Mouse (Mus musculus): ENCODE data around the gene Adipoq. TPM values are rescaled to one million over a fixed set of nuclear protein-coding genes. Genes with fewer than 3 reads are reported as not detected.

The Adipoq gene
- polyA plus RNA-seq, 1 experiment = not detected

DNA sequence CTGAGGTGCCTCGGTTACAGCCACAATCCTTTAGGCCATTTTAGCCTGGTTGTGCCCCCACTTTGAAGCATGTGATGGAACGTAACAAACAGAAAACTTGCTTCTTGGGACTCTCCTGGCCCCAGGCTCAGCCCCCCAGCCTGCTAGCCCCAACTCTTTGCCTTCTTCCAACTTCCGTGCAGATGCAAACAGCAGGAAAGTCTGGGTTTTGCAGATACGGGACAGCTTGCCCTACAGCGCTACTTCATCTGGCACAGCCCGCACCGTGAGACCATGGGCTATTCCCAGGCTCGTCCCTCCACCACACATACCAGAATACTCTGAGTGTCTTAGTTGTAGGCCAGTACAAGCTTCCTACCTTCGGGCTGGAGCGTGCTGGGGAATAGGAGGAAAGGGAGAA is 45.7 kb upstream of the Adipoq start:
- Histone ChIP-seq H3K36me3 (ENCODE audit: control insufficient read depth, insufficient read depth) (no peaks in the 10 kb centered on the region), H3K4me3 (ENCODE audit: insufficient read depth, poor library complexity, severe bottlenecking) (no peak overlapping the region), H3K27me3 (ENCODE audit: control insufficient read depth, insufficient read depth, insufficient read length) (no peaks in the 10 kb centered on the region), H3ac (ENCODE audit: control insufficient read depth, insufficient read length, low read depth) (no peak overlapping the region), H3K79me3 (ENCODE audit: low read depth) (no peaks in the 10 kb centered on the region), H3K79me2 (ENCODE audit: control insufficient read depth, insufficient read depth) (no peaks in the 10 kb centered on the region)
- TF ChIP-seq CTCF (IDR thresholded peaks at IDR 0.05; ENCODE audit: control insufficient read depth, insufficient read depth, insufficient read length) = no peak
- no peak for TF ChIP-seq MYOG (IDR thresholded peaks at IDR 0.05; ENCODE audit: control insufficient read depth, extremely low read depth, insufficient read length)
- no peak for TF ChIP-seq MAX (IDR thresholded peaks at IDR 0.05)
- TF ChIP-seq USF1 (IDR thresholded peaks at IDR 0.05; ENCODE audit: low read depth) = no peak
- TF ChIP-seq MYOD1 (IDR thresholded peaks at IDR 0.05; ENCODE audit: control insufficient read depth, insufficient read length, low read depth) = no peak
- TF ChIP-seq FOSL1 (IDR thresholded peaks at IDR 0.05; ENCODE audit: insufficient read depth, low read length, poor library complexity, severe bottlenecking) = no peak

DNA sequence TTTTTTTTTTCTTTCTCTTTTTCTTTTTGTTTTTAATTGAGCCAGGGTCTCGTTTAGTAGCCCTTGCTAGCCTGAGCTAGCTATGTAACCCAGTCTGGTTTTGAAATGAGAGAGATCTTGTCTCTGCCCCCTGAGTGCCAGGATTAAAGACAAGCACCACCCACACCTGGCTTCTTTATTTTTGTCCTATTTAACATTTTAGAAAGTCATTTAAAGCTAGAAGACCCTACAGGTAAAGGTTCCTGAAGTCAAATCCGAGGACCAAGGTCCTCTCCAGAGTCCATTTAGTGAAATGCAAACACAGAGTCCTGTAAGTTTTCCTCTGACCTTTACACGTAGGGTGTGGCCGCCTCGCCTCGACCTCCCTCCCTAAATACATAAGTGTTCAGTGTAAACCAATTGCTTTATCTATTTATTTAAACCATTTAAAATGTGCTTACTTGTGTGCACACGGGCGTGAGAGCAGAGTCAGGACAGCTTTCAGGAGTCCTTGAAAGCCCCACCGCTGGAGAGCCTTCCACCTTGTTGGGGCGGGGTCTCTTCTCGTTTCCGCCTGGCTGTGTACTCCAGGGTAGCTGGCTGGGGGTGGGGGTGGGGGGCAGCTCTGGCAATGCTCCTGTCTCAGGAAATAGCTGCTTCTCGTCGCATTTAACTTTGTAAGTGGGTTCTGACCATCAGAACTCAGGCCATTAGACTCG is 43.8 kb upstream of the Adipoq start:
- TF ChIP-seq CEBPB (IDR thresholded peaks at IDR 0.05; ENCODE audit: low read depth) (no peak), MYOG (IDR thresholded peaks at IDR 0.05; ENCODE audit: control insufficient read depth, extremely low read depth, insufficient read length) (no peak), MYOD1 (IDR thresholded peaks at IDR 0.05; ENCODE audit: control insufficient read depth, insufficient read length, low read depth) (no peak), CTCF (IDR thresholded peaks at IDR 0.05; ENCODE audit: control insufficient read depth, insufficient read depth, insufficient read length) (no peak), MAX (IDR thresholded peaks at IDR 0.05) (no peak), USF1 (IDR thresholded peaks at IDR 0.05; ENCODE audit: low read depth) (no peak), FOSL1 (IDR thresholded peaks at IDR 0.05; ENCODE audit: insufficient read depth, low read length, poor library complexity, severe bottlenecking) (no peak)
- Histone ChIP-seq H3K4me3 (ENCODE audit: insufficient read depth, poor library complexity, severe bottlenecking) (no peak overlapping the region), H3K36me3 (ENCODE audit: control insufficient read depth, insufficient read depth) (no peaks in the 10 kb centered on the region)

DNA sequence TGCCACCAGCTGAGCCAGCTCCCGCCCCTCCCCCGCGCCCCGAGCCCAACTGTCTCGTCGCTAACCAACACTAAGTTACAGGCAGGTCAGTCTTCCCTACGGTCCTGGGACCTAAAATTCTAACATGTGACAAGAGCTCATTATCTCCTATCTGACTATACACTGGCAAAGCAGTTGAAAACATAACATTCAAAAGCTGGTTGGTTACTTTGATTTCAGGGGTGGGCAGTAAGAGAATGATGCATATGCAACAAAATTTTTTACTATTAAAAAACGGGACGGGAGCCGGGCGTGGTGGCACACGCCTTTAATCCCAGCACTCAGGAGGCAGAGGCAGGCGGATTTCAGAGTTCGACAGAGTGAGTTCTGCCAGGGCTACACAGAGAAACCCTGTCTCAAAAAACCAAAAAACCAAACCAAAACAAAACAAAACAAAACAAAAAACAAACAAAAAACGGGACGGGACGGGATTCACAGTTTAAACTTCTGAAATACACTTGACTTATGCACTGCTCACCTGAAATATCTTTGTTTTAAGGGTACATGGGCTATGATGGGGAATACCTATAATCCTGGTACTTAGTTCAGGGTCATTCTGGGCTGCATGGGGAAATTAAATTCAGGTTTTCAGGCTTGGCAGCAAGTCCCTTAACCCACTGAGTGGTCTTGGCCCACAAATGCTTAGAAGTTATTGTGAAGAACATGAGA is 43.1 kb upstream of the Adipoq start:
- H3ac ChIP-seq (ENCODE audit: control insufficient read depth, insufficient read length, low read depth) = no peak overlapping the region
- no peak overlapping the region for H3K4me3 ChIP-seq (ENCODE audit: insufficient read depth, poor library complexity, severe bottlenecking)
- peaks cover 6% of the 10 kb centered on the region for H3K79me3 ChIP-seq (ENCODE audit: low read depth)
- H3K27me3 ChIP-seq (ENCODE audit: control insufficient read depth, insufficient read depth, insufficient read length) = no peaks in the 10 kb centered on the region
- no peaks in the 10 kb centered on the region for H3K36me3 ChIP-seq (ENCODE audit: control insufficient read depth, insufficient read depth)
- TF ChIP-seq USF1 (IDR thresholded peaks at IDR 0.05; ENCODE audit: low read depth) (no peak), FOSL1 (IDR thresholded peaks at IDR 0.05; ENCODE audit: insufficient read depth, low read length, poor library complexity, severe bottlenecking) (no peak), MAX (IDR thresholded peaks at IDR 0.05) (no peak), MYOD1 (IDR thresholded peaks at IDR 0.05; ENCODE audit: control insufficient read depth, insufficient read length, low read depth) (no peak), CTCF (IDR thresholded peaks at IDR 0.05; ENCODE audit: control insufficient read depth, insufficient read depth, insufficient read length) (no peak), CEBPB (IDR thresholded peaks at IDR 0.05; ENCODE audit: low read depth) (no peak), MYOG (IDR thresholded peaks at IDR 0.05; ENCODE audit: control insufficient read depth, extremely low read depth, insufficient read length) (no peak)
- H3K79me2 ChIP-seq (ENCODE audit: control insufficient read depth, insufficient read depth) = peaks cover 8% of the 10 kb centered on the region

More for the DNA sequence above, 43.8 kb upstream of the Adipoq start:
- H3ac ChIP-seq (ENCODE audit: control insufficient read depth, insufficient read length, low read depth) = no peak overlapping the region
- H3K79me2 ChIP-seq (ENCODE audit: control insufficient read depth, insufficient read depth) = peaks cover 1% of the 10 kb centered on the region
- H3K27me3 ChIP-seq (ENCODE audit: control insufficient read depth, insufficient read depth, insufficient read length) = no peaks in the 10 kb centered on the region
- H3K79me3 ChIP-seq (ENCODE audit: low read depth) = no peaks in the 10 kb centered on the region

DNA sequence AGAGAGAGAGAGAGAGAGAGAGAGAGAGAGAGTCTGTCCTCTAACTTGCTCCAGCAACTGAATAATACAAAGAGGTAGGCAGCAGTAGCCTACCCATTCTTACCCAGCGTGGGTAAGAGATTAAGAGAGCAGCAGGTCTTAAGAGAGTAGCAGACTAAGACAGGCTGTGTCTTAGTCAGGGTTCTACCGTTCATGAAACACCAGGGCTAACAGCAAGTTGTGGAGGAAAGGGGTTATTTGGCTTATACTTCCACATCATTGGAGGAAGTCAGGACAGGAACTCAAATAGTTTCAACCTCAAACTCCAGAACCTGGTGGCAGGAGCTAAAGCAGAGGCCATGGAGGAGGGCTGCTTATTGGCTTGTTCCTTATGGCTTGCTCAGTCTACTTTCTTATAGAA is 42.5 kb upstream of the Adipoq start:
- H3K27me3 ChIP-seq (ENCODE audit: control insufficient read depth, insufficient read depth, insufficient read length) = no peaks in the 10 kb centered on the region
- peaks cover 13% of the 10 kb centered on the region for H3K79me3 ChIP-seq (ENCODE audit: low read depth)
- TF ChIP-seq CEBPB (IDR thresholded peaks at IDR 0.05; ENCODE audit: low read depth) = no peak
- no peak for TF ChIP-seq MAX (IDR thresholded peaks at IDR 0.05)
- no peak for TF ChIP-seq MYOG (IDR thresholded peaks at IDR 0.05; ENCODE audit: control insufficient read depth, extremely low read depth, insufficient read length)
- TF ChIP-seq USF1 (IDR thresholded peaks at IDR 0.05; ENCODE audit: low read depth) = no peak
- TF ChIP-seq FOSL1 (IDR thresholded peaks at IDR 0.05; ENCODE audit: insufficient read depth, low read length, poor library complexity, severe bottlenecking) = no peak
- TF ChIP-seq CTCF (IDR thresholded peaks at IDR 0.05; ENCODE audit: control insufficient read depth, insufficient read depth, insufficient read length) = no peak
- TF ChIP-seq MYOD1 (IDR thresholded peaks at IDR 0.05; ENCODE audit: control insufficient read depth, insufficient read length, low read depth) = no peak
- H3K4me3 ChIP-seq (ENCODE audit: insufficient read depth, poor library complexity, severe bottlenecking) = no peak overlapping the region
- peaks cover 6% of the 10 kb centered on the region for H3K36me3 ChIP-seq (ENCODE audit: control insufficient read depth, insufficient read depth)
- H3ac ChIP-seq (ENCODE audit: control insufficient read depth, insufficient read length, low read depth) = no peak overlapping the region
- peaks cover 15% of the 10 kb centered on the region for H3K79me2 ChIP-seq (ENCODE audit: control insufficient read depth, insufficient read depth)

DNA sequence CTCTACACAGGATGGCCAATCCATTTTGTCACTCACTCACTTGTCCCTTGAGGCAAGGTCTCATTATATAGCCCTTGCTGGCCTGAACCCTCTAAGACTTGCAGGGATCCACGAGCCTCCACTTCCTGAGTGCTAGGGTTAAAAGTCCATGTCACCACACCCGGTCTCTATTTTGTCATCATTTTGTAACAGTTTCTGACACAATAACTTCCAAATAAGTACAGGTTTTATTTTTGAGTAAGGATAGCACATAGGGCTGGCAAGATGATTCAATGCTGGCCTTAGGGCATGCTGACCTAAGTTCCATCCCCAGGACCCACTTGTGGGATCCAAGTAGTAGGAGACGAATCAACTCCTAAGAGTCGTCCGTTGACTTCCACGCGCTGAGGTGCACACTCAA is 40.2 kb upstream of the Adipoq start:
- TF ChIP-seq CTCF (IDR thresholded peaks at IDR 0.05; ENCODE audit: control insufficient read depth, insufficient read depth, insufficient read length) = no peak
- no peak for TF ChIP-seq MYOG (IDR thresholded peaks at IDR 0.05; ENCODE audit: control insufficient read depth, extremely low read depth, insufficient read length)
- TF ChIP-seq FOSL1 (IDR thresholded peaks at IDR 0.05; ENCODE audit: insufficient read depth, low read length, poor library complexity, severe bottlenecking) = no peak
- no peak for TF ChIP-seq CEBPB (IDR thresholded peaks at IDR 0.05; ENCODE audit: low read depth)
- TF ChIP-seq MYOD1 (IDR thresholded peaks at IDR 0.05; ENCODE audit: control insufficient read depth, insufficient read length, low read depth) = no peak
- no peak for TF ChIP-seq MAX (IDR thresholded peaks at IDR 0.05)
- TF ChIP-seq USF1 (IDR thresholded peaks at IDR 0.05; ENCODE audit: low read depth) = no peak
- H3K79me2 ChIP-seq (ENCODE audit: control insufficient read depth, insufficient read depth) = peaks cover 37% of the 10 kb centered on the region
- peaks cover 29% of the 10 kb centered on the region for H3K36me3 ChIP-seq (ENCODE audit: control insufficient read depth, insufficient read depth)
- no peak overlapping the region for H3ac ChIP-seq (ENCODE audit: control insufficient read depth, insufficient read length, low read depth)
- no peak overlapping the region for H3K4me3 ChIP-seq (ENCODE audit: insufficient read depth, poor library complexity, severe bottlenecking)
- no peaks in the 10 kb centered on the region for H3K27me3 ChIP-seq (ENCODE audit: control insufficient read depth, insufficient read depth, insufficient read length)
- peaks cover 34% of the 10 kb centered on the region for H3K79me3 ChIP-seq (ENCODE audit: low read depth)

All from C2C12 (cell line).